Mouse (Mus musculus): ENCODE results near the gene a. TPM values are rescaled to one million over a fixed set of nuclear protein-coding genes. Genes with fewer than 3 reads are reported as not detected.

Gene a
- polyA plus RNA-seq, 1 experiment from 2014 or later: 0.94 TPM

- peaks cover 64% of the 10 kb centered on the region for H3K4me1 ChIP-seq
- peak overlapping the region; percentile 98 for H3K4me3 ChIP-seq
- no peak for DNase-seq (ENCODE audit: low spot score)
- H3K9me3 ChIP-seq (replicated peaks): no peaks in the 10 kb centered on the region
- no peaks in the 10 kb centered on the region for H3K36me3 ChIP-seq
- peak overlapping the region; percentile 99; the same call in 1 of the 2 replicates for H3K27ac ChIP-seq (replicated peaks)
- H3K27me3 ChIP-seq (ENCODE audit: low read depth, poor library complexity, severe bottlenecking): no peaks in the 10 kb centered on the region
- 73% methylated on average over 6 of the region's 6 CpGs for whole genome bisulfite sequencing
Observed at GRCm38 (mm10) chr2:154789381-154789780, 1.8 kb upstream of the a start.

- 5% methylated on average over 14 of the region's 14 CpGs for WGBS
- DNase-seq (ENCODE audit: low spot score): no peak
Observed at GRCm38 (mm10) chr2:154789977-154790655, 1.1 kb upstream of the a start.

GRCm38 (mm10) chr2:154791661-154792642 is 750 bp downstream of the a start:
- no peaks in the 10 kb centered on the region for H3K27me3 ChIP-seq (ENCODE audit: low read depth, poor library complexity, severe bottlenecking)
- DNase-seq (ENCODE audit: low spot score): peak; percentile 73
- peak overlapping the region; percentile 99 for H3K27ac ChIP-seq (replicated peaks)
- H3K4me3 ChIP-seq: peak overlapping the region; percentile 98
- WGBS: under 1% methylated on average over 59 of the region's 67 CpGs
- H3K36me3 ChIP-seq: peaks cover 13% of the 10 kb centered on the region
- no peaks in the 10 kb centered on the region for H3K9me3 ChIP-seq (replicated peaks)
- peaks cover 62% of the 10 kb centered on the region for H3K4me1 ChIP-seq

More at GRCm38 (mm10) chr2:154789977-154790655, 1.1 kb upstream of the a start:
- Histone ChIP-seq H3K4me3 (peak overlapping the region; percentile 98), H3K4me1 (peaks cover 64% of the 10 kb centered on the region), H3K27ac (replicated peaks) (peak overlapping the region; percentile 99), H3K36me3 (peaks cover under 1% of the 10 kb centered on the region; the same call in 1 of the 2 replicates), H3K27me3 (ENCODE audit: low read depth, poor library complexity, severe bottlenecking) (no peaks in the 10 kb centered on the region), H3K9me3 (replicated peaks) (no peaks in the 10 kb centered on the region)

- H3K27ac ChIP-seq (replicated peaks): no peak overlapping the region
- peaks cover 18% of the 10 kb centered on the region for H3K36me3 ChIP-seq
- WGBS: 87% methylated on average over 1 of the region's 1 CpGs
- H3K9me3 ChIP-seq (replicated peaks): no peaks in the 10 kb centered on the region
- no peak overlapping the region for H3K4me3 ChIP-seq
- H3K4me1 ChIP-seq: peaks cover 2% of the 10 kb centered on the region; the same call in 1 of the 2 replicates
- H3K27me3 ChIP-seq (ENCODE audit: low read depth, poor library complexity, severe bottlenecking): no peaks in the 10 kb centered on the region
- DNase-seq (ENCODE audit: low spot score): no peak
Observed at GRCm38 (mm10) chr2:154803372-154803771, 12.2 kb downstream of the a start.

GRCm38 (mm10) chr2:154803845-154804244 is 12.6 kb downstream of the a start:
- WGBS: 77% methylated on average over 4 of the region's 4 CpGs
- DNase-seq (ENCODE audit: low spot score): no peak

GRCm38 (mm10) chr2:154807689-154808088 is 16.5 kb downstream of the a start:
- Histone ChIP-seq H3K27me3 (ENCODE audit: low read depth, poor library complexity, severe bottlenecking) (no peaks in the 10 kb centered on the region), H3K36me3 (no peaks in the 10 kb centered on the region), H3K4me3 (no peak overlapping the region), H3K4me1 (peaks cover 2% of the 10 kb centered on the region; the same call in 1 of the 2 replicates), H3K9me3 (replicated peaks) (no peaks in the 10 kb centered on the region), H3K27ac (replicated peaks) (no peak overlapping the region)
- WGBS: 67% methylated on average over 1 of the region's 1 CpGs
- DNase-seq (ENCODE audit: low spot score): no peak

More at GRCm38 (mm10) chr2:154803845-154804244, 12.6 kb downstream of the a start:
- Histone ChIP-seq H3K36me3 (peaks cover 18% of the 10 kb centered on the region), H3K27me3 (ENCODE audit: low read depth, poor library complexity, severe bottlenecking) (no peaks in the 10 kb centered on the region), H3K4me3 (no peak overlapping the region), H3K9me3 (replicated peaks) (no peaks in the 10 kb centered on the region), H3K27ac (replicated peaks) (no peak overlapping the region), H3K4me1 (peaks cover 2% of the 10 kb centered on the region; the same call in 1 of the 2 replicates)

- Histone ChIP-seq H3K4me3 (no peak overlapping the region), H3K4me1 (peaks cover 2% of the 10 kb centered on the region; the same call in 1 of the 2 replicates), H3K9me3 (replicated peaks) (no peaks in the 10 kb centered on the region), H3K27ac (replicated peaks) (no peak overlapping the region), H3K36me3 (no peaks in the 10 kb centered on the region), H3K27me3 (ENCODE audit: low read depth, poor library complexity, severe bottlenecking) (no peaks in the 10 kb centered on the region)
- 97% methylated on average over 1 of the region's 1 CpGs for WGBS
- DNase-seq (ENCODE audit: low spot score): no peak
Observed at GRCm38 (mm10) chr2:154809107-154809762, 18.0 kb downstream of the a start.

- Histone ChIP-seq H3K27me3 (ENCODE audit: low read depth, poor library complexity, severe bottlenecking) (no peaks in the 10 kb centered on the region), H3K4me1 (peaks cover 2% of the 10 kb centered on the region; the same call in 1 of the 2 replicates), H3K36me3 (no peaks in the 10 kb centered on the region), H3K9me3 (replicated peaks) (no peaks in the 10 kb centered on the region), H3K4me3 (no peak overlapping the region), H3K27ac (replicated peaks) (no peak overlapping the region)
- DNase-seq (ENCODE audit: low spot score): no peak
- 79% methylated on average over 1 of the region's 1 CpGs for WGBS
Observed at GRCm38 (mm10) chr2:154810821-154811220, 19.6 kb downstream of the a start.

GRCm38 (mm10) chr2:154813426-154813825 is 22.2 kb downstream of the a start:
- Histone ChIP-seq H3K9me3 (replicated peaks) (no peaks in the 10 kb centered on the region), H3K36me3 (no peaks in the 10 kb centered on the region), H3K4me1 (peaks cover 14% of the 10 kb centered on the region), H3K4me3 (no peak overlapping the region), H3K27ac (replicated peaks) (no peak overlapping the region), H3K27me3 (ENCODE audit: low read depth, poor library complexity, severe bottlenecking) (no peaks in the 10 kb centered on the region)
- 92% methylated on average over 2 of the region's 2 CpGs for WGBS
- DNase-seq (ENCODE audit: low spot score): no peak

GRCm38 (mm10) chr2:154817089-154817488 is 25.9 kb downstream of the a start:
- Histone ChIP-seq H3K27ac (replicated peaks) (no peak overlapping the region), H3K9me3 (replicated peaks) (no peaks in the 10 kb centered on the region), H3K4me1 (peaks cover 14% of the 10 kb centered on the region), H3K27me3 (ENCODE audit: low read depth, poor library complexity, severe bottlenecking) (no peaks in the 10 kb centered on the region), H3K36me3 (peaks cover 4% of the 10 kb centered on the region; the same call in 1 of the 2 replicates), H3K4me3 (no peak overlapping the region)
- no peak for DNase-seq (ENCODE audit: low spot score)
- 83% methylated on average over 3 of the region's 3 CpGs for WGBS

- H3K4me3 ChIP-seq: no peak overlapping the region
- WGBS: 46% methylated on average over 1 of the region's 1 CpGs
- H3K9me3 ChIP-seq (replicated peaks): no peaks in the 10 kb centered on the region
- peak; percentile 21 for DNase-seq (ENCODE audit: low spot score)
- H3K27ac ChIP-seq (replicated peaks): no peak overlapping the region
- H3K27me3 ChIP-seq (ENCODE audit: low read depth, poor library complexity, severe bottlenecking): no peaks in the 10 kb centered on the region
- peaks cover 14% of the 10 kb centered on the region for H3K4me1 ChIP-seq
- peaks cover 7% of the 10 kb centered on the region; the same call in 1 of the 2 replicates for H3K36me3 ChIP-seq
Observed at GRCm38 (mm10) chr2:154817788-154818187, 26.6 kb downstream of the a start.

- Histone ChIP-seq H3K4me3 (no peak overlapping the region), H3K36me3 (peaks cover 7% of the 10 kb centered on the region; the same call in 1 of the 2 replicates), H3K27me3 (ENCODE audit: low read depth, poor library complexity, severe bottlenecking) (no peaks in the 10 kb centered on the region), H3K9me3 (replicated peaks) (no peaks in the 10 kb centered on the region), H3K27ac (replicated peaks) (no peak overlapping the region), H3K4me1 (peaks cover 14% of the 10 kb centered on the region)
- no peak for DNase-seq (ENCODE audit: low spot score)
- 80% methylated on average over 1 of the region's 1 CpGs for WGBS
Observed at GRCm38 (mm10) chr2:154818599-154818998, 27.4 kb downstream of the a start.

Measured in midbrain, embryonic 10.5 days (tissue).